Mouse (Mus musculus): ENCODE data around the gene Wee2.

DNA sequence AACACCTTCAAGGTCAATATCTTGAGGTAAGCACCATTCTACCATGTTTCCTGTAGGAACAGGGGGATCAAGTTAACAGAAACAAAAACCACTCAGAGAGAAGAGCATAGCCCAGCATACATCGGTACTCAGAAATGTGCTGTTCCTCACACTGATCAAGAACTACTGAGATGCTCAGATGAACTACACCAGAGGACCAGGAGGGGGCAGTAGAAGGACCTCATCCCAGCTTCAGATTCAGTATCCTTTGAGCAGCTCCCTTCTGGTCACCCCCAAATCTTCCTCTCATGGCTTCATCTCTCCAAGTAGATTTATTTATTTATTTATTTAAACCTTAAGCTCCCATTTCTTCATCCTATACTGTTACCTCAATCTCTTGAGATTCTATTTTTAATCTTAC, 15.1 kb upstream of the Wee2 start:
- TF ChIP-seq GATA1 (IDR thresholded peaks at IDR 0.05; ENCODE audit: borderline replicate concordance, low read length) (no peak), FLI1 (IDR thresholded peaks at IDR 0.05; ENCODE audit: low read length) (no peak)
